Mouse (Mus musculus): ENCODE results near the gene Hist1h1t. TPM values are rescaled to one million over a fixed set of nuclear protein-coding genes. Genes with fewer than 3 reads are reported as not detected.
"Not testable (repeated sequence)": the region's sequence is repeated elsewhere in the genome, so short reads cannot be mapped to it uniquely, and the experiment has no call there.

Hist1h1t gene
- polyA plus RNA-seq, 1 experiment from 2014 or later = 0.26 TPM

GRCm38 (mm10) chr13:23705751-23706356, 10.2 kb downstream of the Hist1h1t start:
- H3K4me1 ChIP-seq = peaks cover 33% of the 10 kb centered on the region
- H3K36me3 ChIP-seq = no peaks in the 10 kb centered on the region
- WGBS = 93% methylated on average over 7 of the region's 7 CpGs
- H3K27me3 ChIP-seq (ENCODE audit: low read depth, poor library complexity, severe bottlenecking) = no peaks in the 10 kb centered on the region
- DNase-seq (ENCODE audit: low spot score) = no peak
- no peaks in the 10 kb centered on the region for H3K9me3 ChIP-seq (replicated peaks)
- no peak overlapping the region; the same call in 1 of the 2 replicates for H3K27ac ChIP-seq
- no peak overlapping the region for H3K4me3 ChIP-seq

DNA sequence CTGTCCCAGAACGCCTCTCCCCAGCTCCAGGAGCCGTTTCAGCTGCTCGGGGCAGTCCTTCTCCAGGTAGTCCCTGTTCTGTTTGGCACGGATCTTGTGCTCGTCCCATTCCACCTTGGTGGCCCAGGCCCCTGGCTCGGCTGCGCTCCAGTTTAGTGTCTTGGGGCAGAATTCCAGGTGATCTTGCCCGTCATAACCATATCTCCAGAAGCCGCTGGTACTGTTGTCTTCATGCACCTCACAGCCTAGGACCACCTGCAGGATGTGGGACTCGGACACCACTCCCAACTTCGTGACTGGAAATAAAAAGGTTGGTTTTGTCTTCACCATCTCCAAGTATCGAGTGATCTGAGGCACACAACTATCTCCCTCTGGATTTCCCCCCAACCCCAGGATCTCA, 11.2 kb downstream of the Hist1h1t start:
- Histone ChIP-seq H3K9me3 (replicated peaks) (no peaks in the 10 kb centered on the region), H3K27me3 (ENCODE audit: low read depth, poor library complexity, severe bottlenecking) (no peaks in the 10 kb centered on the region), H3K4me3 (no peak overlapping the region), H3K4me1 (peaks cover 28% of the 10 kb centered on the region), H3K27ac (no peak overlapping the region), H3K36me3 (no peaks in the 10 kb centered on the region)
- 94% methylated on average over 12 of the region's 12 CpGs for WGBS
- DNase-seq (ENCODE audit: low spot score) = peak; percentile 21

DNA sequence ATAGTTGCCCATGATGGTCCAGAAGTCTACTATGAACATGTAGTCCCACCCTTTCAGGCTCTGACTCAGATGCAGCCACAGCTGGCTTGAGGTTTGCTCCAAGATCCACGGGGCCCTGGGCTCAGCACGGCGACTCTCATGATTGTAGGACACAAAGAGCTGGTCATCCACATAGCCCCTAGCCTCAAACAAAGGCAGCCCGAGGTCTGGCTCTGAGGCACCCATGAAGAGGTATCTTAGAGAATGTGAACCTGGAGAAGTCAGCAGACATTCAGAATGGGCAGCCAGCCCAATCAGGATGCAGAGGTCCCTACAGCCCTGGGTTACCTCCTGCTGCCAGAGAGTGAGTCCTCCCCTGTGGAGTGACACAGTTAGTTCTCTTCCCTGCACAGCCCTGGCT, 12.4 kb downstream of the Hist1h1t start:
- Histone ChIP-seq H3K9me3 (replicated peaks) (no peaks in the 10 kb centered on the region), H3K4me3 (no peak overlapping the region), H3K36me3 (no peaks in the 10 kb centered on the region), H3K27me3 (ENCODE audit: low read depth, poor library complexity, severe bottlenecking) (no peaks in the 10 kb centered on the region), H3K4me1 (peaks cover 28% of the 10 kb centered on the region), H3K27ac (peak overlapping the region; percentile 56)
- peak; percentile 28 for DNase-seq (ENCODE audit: low spot score)
- 91% methylated on average over 4 of the region's 4 CpGs for WGBS

GRCm38 (mm10) chr13:23708654-23709053, 13.0 kb downstream of the Hist1h1t start:
- H3K27ac ChIP-seq = peak overlapping the region; percentile 56
- H3K4me1 ChIP-seq = peaks cover 28% of the 10 kb centered on the region
- H3K36me3 ChIP-seq = no peaks in the 10 kb centered on the region
- no peaks in the 10 kb centered on the region for H3K9me3 ChIP-seq (replicated peaks)
- no peak overlapping the region for H3K4me3 ChIP-seq
- WGBS = 65% methylated on average over 4 of the region's 4 CpGs
- DNase-seq (ENCODE audit: low spot score) = peak; percentile 29
- H3K27me3 ChIP-seq (ENCODE audit: low read depth, poor library complexity, severe bottlenecking) = no peaks in the 10 kb centered on the region

DNA sequence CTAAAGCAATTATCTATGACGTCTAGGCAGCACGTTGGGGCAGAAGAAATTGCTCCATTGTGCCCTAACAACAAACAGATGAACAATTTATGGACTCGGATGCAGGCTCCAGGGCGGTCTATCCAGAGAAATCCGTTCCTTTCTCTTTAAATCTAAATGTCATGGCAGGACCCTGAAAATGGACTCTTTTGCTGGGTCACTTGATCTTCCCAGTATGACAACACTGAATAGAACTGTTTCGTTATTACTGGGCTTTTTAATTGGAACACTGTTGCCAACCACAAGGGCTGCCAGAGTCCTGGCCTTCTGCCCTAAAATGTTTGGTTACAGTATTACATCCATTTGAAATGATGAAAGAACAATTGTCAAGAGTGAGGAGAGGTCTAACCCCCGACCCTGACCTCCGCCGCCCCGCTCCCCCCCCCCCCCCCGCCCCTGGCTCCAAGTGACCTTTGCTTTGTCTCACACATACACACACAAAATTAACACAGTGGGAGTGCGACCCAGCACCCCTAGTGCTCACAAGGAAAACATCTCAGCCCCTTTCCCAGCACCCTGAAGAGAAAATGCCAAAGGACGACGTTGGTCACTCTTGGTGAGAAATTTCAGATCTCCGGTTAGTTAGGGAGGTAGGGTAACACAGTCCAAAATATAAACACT, 14.2 kb downstream of the Hist1h1t start:
- peak overlapping the region; percentile 51 for H3K4me3 ChIP-seq
- peak; percentile 35 for DNase-seq (ENCODE audit: low spot score)
- H3K4me1 ChIP-seq = peaks cover 28% of the 10 kb centered on the region
- no peaks in the 10 kb centered on the region for H3K36me3 ChIP-seq
- WGBS = 27% methylated on average over 14 of the region's 15 CpGs
- no peaks in the 10 kb centered on the region for H3K9me3 ChIP-seq (replicated peaks)
- H3K27ac ChIP-seq = peak overlapping the region; percentile 78
- no peaks in the 10 kb centered on the region for H3K27me3 ChIP-seq (ENCODE audit: low read depth, poor library complexity, severe bottlenecking)

DNA sequence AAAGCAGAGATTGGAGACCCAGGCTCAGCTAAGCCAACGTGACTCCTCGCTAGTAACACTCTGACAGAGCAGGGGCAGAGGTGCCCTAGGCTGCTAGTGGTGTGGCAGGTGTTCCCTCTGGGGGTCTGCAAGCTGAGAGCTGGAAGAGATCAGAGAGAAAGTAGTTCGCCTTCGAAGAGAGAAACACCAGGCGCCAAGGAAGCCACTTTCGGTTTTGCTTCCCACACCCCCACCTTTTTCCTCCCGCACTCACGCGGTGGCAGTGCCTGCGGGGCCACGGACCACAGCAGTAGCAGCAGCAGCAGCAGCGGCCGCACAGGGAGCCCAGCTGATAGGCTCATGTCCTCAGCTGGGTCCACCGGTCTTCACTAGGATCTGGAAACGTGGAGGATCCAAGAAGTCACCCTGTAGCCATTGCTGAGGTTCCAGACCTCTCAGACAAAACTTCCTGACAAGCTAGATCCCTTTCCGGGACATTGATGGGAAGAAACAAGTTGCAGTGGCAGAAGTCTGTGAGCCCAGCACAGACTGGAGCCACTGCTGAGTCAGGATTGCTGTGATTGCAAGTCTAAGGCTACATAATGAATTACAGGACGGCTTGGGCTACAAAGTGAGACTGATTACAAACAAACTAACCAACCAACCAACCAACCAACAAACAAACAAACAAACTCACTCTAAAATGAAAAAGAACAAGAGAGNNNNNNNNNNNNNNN, 14.9 kb downstream of the Hist1h1t start, which contains the start of gene Hfe:
Hfe (minus strand) TSS at position 481 of the 716 bp plus-strand sequence.
- DNase-seq (ENCODE audit: low spot score) = peak; percentile 66
- Histone ChIP-seq H3K4me3 (peak within 1 kb of the TSS; percentile 51), H3K27ac (peak within 1 kb of the TSS; percentile 78), H3K4me1 (peaks cover 28% of the 10 kb centered on the region), H3K9me3 (replicated peaks) (no peaks in the 10 kb centered on the region), H3K36me3 (no peaks in the 10 kb centered on the region), H3K27me3 (ENCODE audit: low read depth, poor library complexity, severe bottlenecking) (no peaks in the 10 kb centered on the region)
- WGBS = 3% methylated on average over 17 of the region's 17 CpGs

- H3K4me1 ChIP-seq = peaks cover 7% of the 10 kb centered on the region; the same call in 1 of the 2 replicates
- no peak overlapping the region for H3K27ac ChIP-seq
- WGBS = 83% methylated on average over 5 of the region's 5 CpGs
- H3K36me3 ChIP-seq = no peaks in the 10 kb centered on the region
- H3K4me3 ChIP-seq = no peak overlapping the region
- peak; percentile 13 for DNase-seq (ENCODE audit: low spot score)
- H3K9me3 ChIP-seq (replicated peaks) = no peaks in the 10 kb centered on the region
- H3K27me3 ChIP-seq (ENCODE audit: low read depth, poor library complexity, severe bottlenecking) = no peaks in the 10 kb centered on the region
Observed at GRCm38 (mm10) chr13:23716261-23717042, 20.8 kb downstream of the Hist1h1t start.

- WGBS = 39% methylated on average over 11 of the region's 11 CpGs
- peaks cover 7% of the 10 kb centered on the region; the same call in 1 of the 2 replicates for H3K4me1 ChIP-seq
- H3K4me3 ChIP-seq = no peak overlapping the region
- H3K9me3 ChIP-seq (replicated peaks) = no peaks in the 10 kb centered on the region
- DNase-seq (ENCODE audit: low spot score) = peak; percentile 23
- no peaks in the 10 kb centered on the region for H3K27me3 ChIP-seq (ENCODE audit: low read depth, poor library complexity, severe bottlenecking)
- no peaks in the 10 kb centered on the region for H3K36me3 ChIP-seq
- peak overlapping the region; percentile 50; the same call in 1 of the 2 replicates for H3K27ac ChIP-seq
Observed at GRCm38 (mm10) chr13:23717176-23717575, 21.6 kb downstream of the Hist1h1t start.

- WGBS = 16% methylated on average over 2 of the region's 2 CpGs
- H3K4me3 ChIP-seq; H3K4me1 ChIP-seq; H3K36me3 ChIP-seq; H3K9me3 ChIP-seq (replicated peaks); H3K27me3 ChIP-seq (ENCODE audit: low read depth, poor library complexity, severe bottlenecking): not testable (repeated sequence)
- H3K27ac ChIP-seq = peak overlapping the region; percentile 50; the same call in 1 of the 2 replicates
- DNase-seq (ENCODE audit: low spot score) = peak; percentile 28
Observed at GRCm38 (mm10) chr13:23717593-23718245, 22.1 kb downstream of the Hist1h1t start.

GRCm38 (mm10) chr13:23724239-23724638, 28.6 kb downstream of the Hist1h1t start:
- Histone ChIP-seq H3K4me3 (no peak overlapping the region), H3K27ac (no peak overlapping the region), H3K9me3 (replicated peaks) (no peaks in the 10 kb centered on the region), H3K27me3 (ENCODE audit: low read depth, poor library complexity, severe bottlenecking) (no peaks in the 10 kb centered on the region), H3K36me3 (no peaks in the 10 kb centered on the region), H3K4me1 (peaks cover 5% of the 10 kb centered on the region; the same call in 1 of the 2 replicates)
- DNase-seq (ENCODE audit: low spot score) = peak; percentile 25
- 90% methylated on average over 4 of the region's 4 CpGs for WGBS

- H3K4me1 ChIP-seq = peaks cover 5% of the 10 kb centered on the region; the same call in 1 of the 2 replicates
- no peaks in the 10 kb centered on the region for H3K9me3 ChIP-seq (replicated peaks)
- H3K27ac ChIP-seq = no peak overlapping the region
- peak; percentile 18 for DNase-seq (ENCODE audit: low spot score)
- no peak overlapping the region for H3K4me3 ChIP-seq
- H3K27me3 ChIP-seq (ENCODE audit: low read depth, poor library complexity, severe bottlenecking) = no peaks in the 10 kb centered on the region
- no peaks in the 10 kb centered on the region for H3K36me3 ChIP-seq
- no CpG with 5 or more reads among the region's 1 CpGs for WGBS
Observed at GRCm38 (mm10) chr13:23725213-23725612, 29.6 kb downstream of the Hist1h1t start.
